Mouse (Mus musculus): ENCODE data around the gene Gprin3. TPM values are rescaled to one million over a fixed set of nuclear protein-coding genes. Genes with fewer than 3 reads are reported as not detected.
"Not testable (repeated sequence)": the region's sequence is repeated elsewhere in the genome, so short reads cannot be mapped to it uniquely, and the experiment has no call there.

Gene Gprin3
- polyA plus RNA-seq, 1 experiment = 1.8 TPM

GRCm38 (mm10) chr6:59328297-59328696 is 97.8 kb downstream of the Gprin3 start:
- Histone ChIP-seq H3K4me1 (ENCODE audit: control insufficient read depth, insufficient read depth, low read length) (peaks cover 8% of the 10 kb centered on the region), H3K27ac (ENCODE audit: insufficient read depth, low read length) (no peak overlapping the region), H3K4me3 (replicated peaks; ENCODE audit: insufficient read depth, low read depth, low read length) (no peak overlapping the region), H3K27me3 (ENCODE audit: control insufficient read depth, insufficient read depth, low read length) (no peaks in the 10 kb centered on the region)
- WGBS = 3% methylated on average over 1 of the region's 1 CpGs
- peak; percentile 96 to 99 for DNase-seq
- TF ChIP-seq POLR2A (IDR thresholded peaks at IDR 0.05; ENCODE audit: borderline replicate concordance, insufficient read depth, low read length) = no peak
- no peak; the same call in 1 of the 2 replicates for TF ChIP-seq CTCF (IDR thresholded peaks at IDR 0.05; ENCODE audit: borderline replicate concordance, insufficient read depth, low read depth, low read length)

GRCm38 (mm10) chr6:59315868-59316267 is 110.2 kb downstream of the Gprin3 start:
- Histone ChIP-seq H3K27ac (ENCODE audit: insufficient read depth, low read length) (no peak overlapping the region), H3K4me1 (ENCODE audit: control insufficient read depth, insufficient read depth, low read length) (peaks cover 8% of the 10 kb centered on the region; the same call in 1 of the 2 replicates), H3K4me3 (replicated peaks; ENCODE audit: insufficient read depth, low read depth, low read length) (no peak overlapping the region), H3K27me3 (ENCODE audit: control insufficient read depth, insufficient read depth, low read length) (no peaks in the 10 kb centered on the region)
- TF ChIP-seq CTCF (IDR thresholded peaks at IDR 0.05; ENCODE audit: borderline replicate concordance, insufficient read depth, low read depth, low read length) = no peak
- TF ChIP-seq POLR2A (IDR thresholded peaks at IDR 0.05; ENCODE audit: borderline replicate concordance, insufficient read depth, low read length) = no peak
- no peak for DNase-seq

GRCm38 (mm10) chr6:59315090-59315489 is 111.0 kb downstream of the Gprin3 start:
- DNase-seq = no peak
- TF ChIP-seq CTCF (IDR thresholded peaks at IDR 0.05; ENCODE audit: borderline replicate concordance, insufficient read depth, low read depth, low read length) = no peak
- TF ChIP-seq POLR2A (IDR thresholded peaks at IDR 0.05; ENCODE audit: borderline replicate concordance, insufficient read depth, low read length) = no peak
- no peak overlapping the region for H3K27ac ChIP-seq (ENCODE audit: insufficient read depth, low read length)
- no peak overlapping the region for H3K4me3 ChIP-seq (replicated peaks; ENCODE audit: insufficient read depth, low read depth, low read length)
- H3K4me1 ChIP-seq (ENCODE audit: control insufficient read depth, insufficient read depth, low read length) = peaks cover 8% of the 10 kb centered on the region; the same call in 1 of the 2 replicates
- H3K27me3 ChIP-seq (ENCODE audit: control insufficient read depth, insufficient read depth, low read length) = no peaks in the 10 kb centered on the region

- Histone ChIP-seq H3K4me1 (ENCODE audit: control insufficient read depth, insufficient read depth, low read length) (peaks cover 8% of the 10 kb centered on the region; the same call in 1 of the 2 replicates), H3K4me3 (replicated peaks; ENCODE audit: insufficient read depth, low read depth, low read length) (no peak overlapping the region), H3K27me3 (ENCODE audit: control insufficient read depth, insufficient read depth, low read length) (no peaks in the 10 kb centered on the region), H3K27ac (ENCODE audit: insufficient read depth, low read length) (no peak overlapping the region)
- no peak for DNase-seq
- TF ChIP-seq CTCF (IDR thresholded peaks at IDR 0.05; ENCODE audit: borderline replicate concordance, insufficient read depth, low read depth, low read length) (no peak), POLR2A (IDR thresholded peaks at IDR 0.05; ENCODE audit: borderline replicate concordance, insufficient read depth, low read length) (no peak)
- 91% methylated on average over 2 of the region's 2 CpGs for WGBS
These were observed 112.9 kb downstream of the Gprin3 start for GRCm38 (mm10) chr6:59313162-59313561.

GRCm38 (mm10) chr6:59311241-59311640 is 114.9 kb downstream of the Gprin3 start:
- no peak for TF ChIP-seq CTCF (IDR thresholded peaks at IDR 0.05; ENCODE audit: borderline replicate concordance, insufficient read depth, low read depth, low read length)
- TF ChIP-seq POLR2A (IDR thresholded peaks at IDR 0.05; ENCODE audit: borderline replicate concordance, insufficient read depth, low read length) = no peak
- 84% methylated on average over 2 of the region's 2 CpGs for WGBS
- Histone ChIP-seq H3K27me3 (ENCODE audit: control insufficient read depth, insufficient read depth, low read length) (no peaks in the 10 kb centered on the region), H3K4me3 (replicated peaks; ENCODE audit: insufficient read depth, low read depth, low read length) (no peak overlapping the region), H3K27ac (ENCODE audit: insufficient read depth, low read length) (no peak overlapping the region), H3K4me1 (ENCODE audit: control insufficient read depth, insufficient read depth, low read length) (peaks cover 8% of the 10 kb centered on the region; the same call in 1 of the 2 replicates)
- DNase-seq = peak in 1 of 2 experiments; percentile 57

- 84% methylated on average over 2 of the region's 2 CpGs for WGBS
- H3K27me3 ChIP-seq (ENCODE audit: control insufficient read depth, insufficient read depth, low read length); H3K4me1 ChIP-seq (ENCODE audit: control insufficient read depth, insufficient read depth, low read length); H3K4me3 ChIP-seq (replicated peaks; ENCODE audit: insufficient read depth, low read depth, low read length); DNase-seq; H3K27ac ChIP-seq (ENCODE audit: insufficient read depth, low read length): not testable (repeated sequence)
These were observed 121.7 kb downstream of the Gprin3 start for GRCm38 (mm10) chr6:59304235-59304942.

GRCm38 (mm10) chr6:59303031-59303430 is 123.1 kb downstream of the Gprin3 start:
- Histone ChIP-seq H3K27ac (ENCODE audit: insufficient read depth, low read length) (no peak overlapping the region), H3K27me3 (ENCODE audit: control insufficient read depth, insufficient read depth, low read length) (no peaks in the 10 kb centered on the region), H3K4me3 (replicated peaks; ENCODE audit: insufficient read depth, low read depth, low read length) (no peak overlapping the region), H3K4me1 (ENCODE audit: control insufficient read depth, insufficient read depth, low read length) (no peaks in the 10 kb centered on the region; the same call in 1 of the 2 replicates)
- 7% methylated on average over 1 of the region's 1 CpGs for WGBS
- DNase-seq = peak in 1 of 2 experiments; percentile 77
- no peak for TF ChIP-seq CTCF (IDR thresholded peaks at IDR 0.05; ENCODE audit: borderline replicate concordance, insufficient read depth, low read depth, low read length)
- no peak for TF ChIP-seq POLR2A (IDR thresholded peaks at IDR 0.05; ENCODE audit: borderline replicate concordance, insufficient read depth, low read length)

Other genes with a start within 250 kb of the Gprin3 start
- gene Tigd2, start 217.4 kb downstream of the Gprin3 start, polyA plus RNA-seq (2012; rRNA removed) = 7.6 and 8.8 TPM in 2 replicates

Measured in cerebellum, adult 2 months (tissue).